Mouse (Mus musculus) embryonic facial prominence, embryonic 11.5 days (tissue): ENCODE measurements around the gene Ggact. TPM values are rescaled to one million over a fixed set of nuclear protein-coding genes. Genes with fewer than 3 reads are reported as not detected.

Experiments used
- ATAC-seq: fragments of 200-750 bp; cut with Nextera tagmentation; replicated peaks from 2 replicates; pipeline ENCODE4 v1.8.0; 2017; ENCODE audit warnings: low read depth; ENCODE audit not compliant: insufficient number of reproducible peaks, low FRiP score, low TSS enrichment
- DNase-seq: peaks from one replicate; pipeline ENCODE4 v3.0.0-alpha.2; 2015; ENCODE audit warnings: low spot score
- H3K27ac ChIP-seq: fragments of 300-500 bp; sonication (generic); replicated peaks from 2 replicates; pipeline ENCODE4 v1.5.1; 2014; ENCODE audit warnings: mild to moderate bottlenecking, low read depth, low read length, control low read depth
- H3K27me3 ChIP-seq: fragments of 300-500 bp; sonication (generic); 2 replicates; pipeline ENCODE4 v1.6.1; 2014; ENCODE audit warnings: mild to moderate bottlenecking, low read length, moderate library complexity, mixed read lengths; ENCODE audit not compliant: control insufficient read depth, insufficient read depth
- H3K36me3 ChIP-seq: fragments of 300-500 bp; sonication (generic); replicated peaks from 2 replicates; pipeline ENCODE4 v1.6.1; 2014; ENCODE audit warnings: low read depth, mild to moderate bottlenecking, low read length, moderate library complexity, mixed read lengths; ENCODE audit not compliant: control insufficient read depth, insufficient read depth
- H3K4me1 ChIP-seq: fragments of 300-500 bp; sonication (generic); 2 replicates; pipeline ENCODE4 v1.6.1; 2014; ENCODE audit warnings: low read length, mixed read lengths; ENCODE audit not compliant: control insufficient read depth, insufficient read depth
- H3K4me2 ChIP-seq: fragments of 300-500 bp; sonication (generic); 2 replicates; pipeline ENCODE4 v1.6.1; 2014; ENCODE audit warnings: low read depth, mild to moderate bottlenecking, control low read depth, low read length, moderate library complexity
- H3K4me3 ChIP-seq: fragments of 300-500 bp; sonication (generic); 2 replicates; pipeline ENCODE4 v1.5.1; 2014; ENCODE audit warnings: low read depth, low read length, control low read depth
- H3K9ac ChIP-seq: fragments of 300-500 bp; sonication (generic); replicated peaks from 2 replicates; pipeline ENCODE4 v1.6.1; 2014; ENCODE audit warnings: mild to moderate bottlenecking, control low read depth, low read length
- H3K9me3 ChIP-seq: fragments of 300-500 bp; sonication (generic); replicated peaks from 2 replicates; pipeline ENCODE4 v1.6.1; 2016; ENCODE audit warnings: mild to moderate bottlenecking, low read length, inconsistent platforms, mixed read lengths; ENCODE audit not compliant: control insufficient read depth
- WGBS: fragments of 180-500 bp; shearing (Covaris S2); extraction: QIAGEN DNeasy Blood & Tissue Kit; methylation state at CpG from one replicate; pipeline ENCODE4 v1.1.7; 2014; 5-methylcytosine and 5-hydroxymethylcytosine counted together
- polyA plus RNA-seq: library from polyadenylated mRNA; unstranded; fragments of >200 nt; fragmentation: Nextera tagmentation; extraction: Ambion mirVana; gene quantifications from 2 replicates; pipeline ENCODE4 v1.2.1, GENCODE M21; 2014

The Ggact gene
- polyA plus RNA-seq, 1 experiment from 2014 or later = 6.7 TPM

- H3K4me1 ChIP-seq = no peaks in the 10 kb centered on the region
- H3K9me3 ChIP-seq = no peaks in the 10 kb centered on the region
- no peak overlapping the region for H3K4me2 ChIP-seq
- H3K9ac ChIP-seq = no peak overlapping the region
- H3K27me3 ChIP-seq = no peaks in the 10 kb centered on the region
- WGBS = 93% methylated on average over 1 of the region's 1 CpGs
- DNase-seq (no peak), ATAC-seq (no peak)
- no peak overlapping the region for H3K27ac ChIP-seq
- no peak overlapping the region for H3K4me3 ChIP-seq
- no peaks in the 10 kb centered on the region for H3K36me3 ChIP-seq
Observed at GRCm38 (mm10) chr14:122905007-122905406, 8.6 kb downstream of the Ggact start.

- no peaks in the 10 kb centered on the region for H3K36me3 ChIP-seq
- 45% methylated on average over 2 of the region's 2 CpGs for WGBS
- no peak overlapping the region for H3K4me3 ChIP-seq
- no peaks in the 10 kb centered on the region for H3K9me3 ChIP-seq
- H3K27me3 ChIP-seq = no peaks in the 10 kb centered on the region
- H3K27ac ChIP-seq = no peak overlapping the region
- ATAC-seq = no peak
- no peaks in the 10 kb centered on the region for H3K4me1 ChIP-seq
- no peak for DNase-seq
- H3K4me2 ChIP-seq = no peak overlapping the region
- H3K9ac ChIP-seq = no peak overlapping the region
Observed at GRCm38 (mm10) chr14:122903923-122904351, 9.6 kb downstream of the Ggact start.

DNA sequence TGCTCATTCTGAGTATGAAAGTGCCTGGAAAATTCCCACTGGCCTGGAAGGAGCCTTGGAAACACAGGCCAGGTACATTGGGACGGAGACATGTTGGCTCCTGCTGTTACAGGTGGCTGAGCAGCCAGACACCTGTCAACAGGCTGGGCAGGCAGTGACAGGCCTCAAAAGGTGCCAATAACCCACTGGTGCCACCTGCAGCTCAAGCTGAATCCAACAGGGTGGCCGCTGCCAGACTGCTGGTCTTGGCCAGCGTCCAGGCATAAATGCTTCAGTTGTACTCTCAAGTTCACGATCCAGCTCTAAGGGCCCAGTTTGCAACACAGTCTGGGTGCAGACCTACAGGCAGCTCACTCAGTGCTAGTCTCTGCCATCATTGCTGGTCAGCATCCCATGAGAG lies 10.7 kb downstream of the Ggact start:
- Histone ChIP-seq H3K27me3 (no peaks in the 10 kb centered on the region), H3K4me1 (no peaks in the 10 kb centered on the region), H3K9ac (no peak overlapping the region), H3K9me3 (no peaks in the 10 kb centered on the region), H3K4me3 (no peak overlapping the region), H3K36me3 (no peaks in the 10 kb centered on the region), H3K4me2 (no peak overlapping the region), H3K27ac (no peak overlapping the region)
- no peak for DNase-seq
- WGBS = 85% methylated on average over 4 of the region's 4 CpGs
- no peak for ATAC-seq

DNA sequence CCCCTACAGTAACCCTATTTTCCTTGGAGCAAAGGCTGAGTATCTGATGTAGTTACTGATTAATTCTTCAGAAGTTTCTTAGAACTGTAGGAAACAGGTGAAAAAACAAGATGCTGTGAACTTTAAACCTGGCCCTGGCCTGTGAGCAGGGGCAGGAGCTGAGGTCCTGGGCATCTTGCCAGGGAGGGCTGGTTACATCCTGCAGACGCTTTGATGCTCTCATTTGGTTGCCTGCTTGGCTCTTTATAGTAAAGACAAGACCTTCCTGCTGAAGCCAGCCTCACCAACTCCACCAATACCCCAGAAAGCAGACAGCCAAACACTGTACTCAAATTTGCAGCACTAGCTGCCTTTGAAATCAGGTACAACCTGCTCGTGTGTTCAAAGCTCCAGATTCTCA lies 11.4 kb downstream of the Ggact start:
- ATAC-seq (no peak), DNase-seq (no peak)
- H3K4me3 ChIP-seq = no peak overlapping the region
- H3K9ac ChIP-seq = no peak overlapping the region
- no peak overlapping the region for H3K4me2 ChIP-seq
- 84% methylated on average over 2 of the region's 2 CpGs for WGBS
- no peak overlapping the region for H3K27ac ChIP-seq
- H3K4me1 ChIP-seq = no peaks in the 10 kb centered on the region
- no peaks in the 10 kb centered on the region for H3K27me3 ChIP-seq
- no peaks in the 10 kb centered on the region for H3K36me3 ChIP-seq
- no peaks in the 10 kb centered on the region for H3K9me3 ChIP-seq

GRCm38 (mm10) chr14:122901715-122902114 lies 11.8 kb downstream of the Ggact start:
- ATAC-seq = no peak
- WGBS = 85% methylated on average over 2 of the region's 2 CpGs
- H3K27ac ChIP-seq = no peak overlapping the region

GRCm38 (mm10) chr14:122901177-122901576 lies 12.4 kb downstream of the Ggact start:
- H3K4me1 ChIP-seq = no peaks in the 10 kb centered on the region
- no peaks in the 10 kb centered on the region for H3K9me3 ChIP-seq
- H3K4me2 ChIP-seq = no peak overlapping the region
- no peaks in the 10 kb centered on the region for H3K36me3 ChIP-seq
- ATAC-seq (no peak), DNase-seq (no peak)
- no peak overlapping the region for H3K9ac ChIP-seq
- H3K4me3 ChIP-seq = no peak overlapping the region
- WGBS = 68% methylated on average over 3 of the region's 3 CpGs
- no peaks in the 10 kb centered on the region for H3K27me3 ChIP-seq
- H3K27ac ChIP-seq = no peak overlapping the region

More at GRCm38 (mm10) chr14:122901715-122902114, 11.8 kb downstream of the Ggact start:
- Histone ChIP-seq H3K4me3 (no peak overlapping the region), H3K27me3 (no peaks in the 10 kb centered on the region), H3K9me3 (no peaks in the 10 kb centered on the region), H3K4me1 (no peaks in the 10 kb centered on the region), H3K4me2 (no peak overlapping the region), H3K36me3 (no peaks in the 10 kb centered on the region), H3K9ac (no peak overlapping the region)
- DNase-seq = no peak

DNA sequence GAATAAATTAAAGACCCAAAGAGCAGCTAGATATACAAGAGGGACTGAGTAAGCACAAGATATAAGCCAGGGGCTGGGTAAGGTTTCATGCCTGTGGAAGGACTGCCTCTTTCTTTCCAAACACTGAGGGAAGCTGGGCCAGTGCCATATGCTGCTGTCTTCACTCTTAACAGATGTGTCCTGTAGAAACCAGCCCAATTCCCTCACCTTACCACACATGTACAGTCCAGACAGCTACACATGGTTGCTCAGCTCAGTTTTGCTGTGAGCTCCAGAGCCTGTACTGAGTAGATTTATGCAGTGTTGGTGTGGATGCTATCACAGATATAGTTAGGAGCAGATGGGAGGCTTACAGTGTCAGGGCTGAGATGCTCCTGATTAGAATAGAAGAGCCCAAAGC lies 12.9 kb downstream of the Ggact start:
- no peak overlapping the region for H3K4me3 ChIP-seq
- H3K27ac ChIP-seq = no peak overlapping the region
- H3K4me1 ChIP-seq = no peaks in the 10 kb centered on the region
- no peak for DNase-seq
- H3K9ac ChIP-seq = no peak overlapping the region
- 0 out of 2 replicates have a peak, but pooled peaks have one; percentile 56 for ATAC-seq
- no peak overlapping the region for H3K4me2 ChIP-seq
- H3K27me3 ChIP-seq = no peaks in the 10 kb centered on the region
- no peaks in the 10 kb centered on the region for H3K36me3 ChIP-seq
- H3K9me3 ChIP-seq = no peaks in the 10 kb centered on the region

- no peak overlapping the region for H3K9ac ChIP-seq
- DNase-seq = no peak
- ATAC-seq = no peak
- no peaks in the 10 kb centered on the region for H3K9me3 ChIP-seq
- no peak overlapping the region for H3K27ac ChIP-seq
- no peaks in the 10 kb centered on the region for H3K4me1 ChIP-seq
- H3K4me3 ChIP-seq = no peak overlapping the region
- no peak overlapping the region for H3K4me2 ChIP-seq
- H3K36me3 ChIP-seq = no peaks in the 10 kb centered on the region
- no peaks in the 10 kb centered on the region for H3K27me3 ChIP-seq
Observed at GRCm38 (mm10) chr14:122898550-122898949, 15.0 kb downstream of the Ggact start.
